Mouse (Mus musculus) embryonic fibroblast, embryonic 13.5 days (primary cell): Measurements from ENCODE around the gene Gm26897. TPM values are rescaled to one million over a fixed set of nuclear protein-coding genes. Genes with fewer than 3 reads are reported as not detected.

Source experiments
- H3K27ac ChIP-seq: 2 replicates; pipeline ENCODE4 v1.5.1; 2012; ENCODE audit warnings: low read length, control low read depth, inconsistent platforms; ENCODE audit not compliant: insufficient read depth
- H3K4me1 ChIP-seq: 2 replicates; pipeline ENCODE4 v1.6.1; 2011; ENCODE audit warnings: low read length; ENCODE audit not compliant: control insufficient read depth, insufficient read depth
- H3K4me3 ChIP-seq: 2 replicates; pipeline ENCODE4 v1.5.1; 2011; ENCODE audit warnings: mild to moderate bottlenecking, control low read depth, low read length; ENCODE audit not compliant: insufficient read depth
- CTCF ChIP-seq: IDR thresholded peaks from 2 replicates; pipeline ENCODE4 v1.5.1; 2011; ENCODE audit warnings: mild to moderate bottlenecking, control low read depth, low read length, moderate library complexity, borderline replicate concordance; ENCODE audit not compliant: insufficient read depth
- POLR2A ChIP-seq: IDR thresholded peaks from 2 replicates; pipeline ENCODE4 v1.6.1; 2011; ENCODE audit warnings: low read depth, mild to moderate bottlenecking, control low read depth, low read length, moderate library complexity
- polyA plus RNA-seq: library from polyadenylated mRNA; stranded (reverse); fragments of >200 nt; gene quantifications from 2 replicates; pipeline ENCODE4 v1.2.4, GENCODE M21; 2011; ENCODE audit warnings: low read depth; ENCODE audit not compliant: missing spikeins, insufficient read length

The Gm26897 gene
- polyA plus RNA-seq, 1 experiment = not detected

- TF ChIP-seq CTCF = no peak
- TF ChIP-seq POLR2A = no peak
- H3K4me1 ChIP-seq = no peaks in the 10 kb centered on the region
- no peak overlapping the region for H3K4me3 ChIP-seq
- no peak overlapping the region for H3K27ac ChIP-seq
Measured at GRCm38 (mm10) chr5:111720726-111721125, 13.0 kb upstream of the Gm26897 start.

- TF ChIP-seq POLR2A = no peak
- no peak for TF ChIP-seq CTCF
- no peaks in the 10 kb centered on the region for H3K4me1 ChIP-seq
- no peak overlapping the region; the same call in 1 of the 2 replicates for H3K27ac ChIP-seq
- no peak overlapping the region for H3K4me3 ChIP-seq
Measured at GRCm38 (mm10) chr5:111724713-111725112, 9.0 kb upstream of the Gm26897 start.

DNA sequence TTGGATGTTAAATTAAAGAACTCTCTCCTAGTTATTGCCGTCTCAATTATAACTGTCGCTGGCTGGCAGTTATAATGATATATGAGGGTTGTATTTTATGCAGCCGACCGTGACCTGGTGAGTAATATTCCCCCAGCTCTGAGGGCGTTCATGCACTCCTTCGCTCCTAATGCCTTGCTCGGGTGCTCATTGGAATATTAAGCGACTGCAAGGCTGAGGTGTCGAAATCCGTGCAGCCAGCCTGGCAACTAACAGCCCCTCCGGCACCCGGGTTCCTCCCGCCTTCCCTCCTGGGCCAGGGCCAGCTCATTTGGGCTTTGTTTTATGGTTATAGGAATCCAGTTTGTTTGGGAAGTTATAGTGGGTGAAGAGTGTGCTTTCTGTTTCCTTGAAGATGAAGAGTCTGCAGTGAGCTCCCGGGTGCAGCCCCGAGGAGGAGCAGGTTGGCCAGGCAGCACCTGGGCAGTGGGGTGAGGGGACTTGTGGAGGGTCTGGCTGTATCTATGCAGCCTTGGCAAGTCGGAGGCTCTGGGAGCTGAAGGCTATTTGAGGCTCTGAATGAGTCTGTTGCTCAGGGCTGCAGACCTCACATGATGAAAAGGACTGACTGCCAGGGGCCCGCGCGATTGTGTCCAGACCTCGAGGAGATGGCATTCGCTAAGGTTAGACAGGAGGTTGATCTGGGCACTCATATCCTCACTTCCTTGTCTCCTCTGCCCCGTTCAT lies 8.4 kb upstream of the Gm26897 start:
- no peaks in the 10 kb centered on the region for H3K4me1 ChIP-seq
- no peak for TF ChIP-seq CTCF
- no peak for TF ChIP-seq POLR2A
- H3K4me3 ChIP-seq = no peak overlapping the region
- H3K27ac ChIP-seq = no peak overlapping the region

DNA sequence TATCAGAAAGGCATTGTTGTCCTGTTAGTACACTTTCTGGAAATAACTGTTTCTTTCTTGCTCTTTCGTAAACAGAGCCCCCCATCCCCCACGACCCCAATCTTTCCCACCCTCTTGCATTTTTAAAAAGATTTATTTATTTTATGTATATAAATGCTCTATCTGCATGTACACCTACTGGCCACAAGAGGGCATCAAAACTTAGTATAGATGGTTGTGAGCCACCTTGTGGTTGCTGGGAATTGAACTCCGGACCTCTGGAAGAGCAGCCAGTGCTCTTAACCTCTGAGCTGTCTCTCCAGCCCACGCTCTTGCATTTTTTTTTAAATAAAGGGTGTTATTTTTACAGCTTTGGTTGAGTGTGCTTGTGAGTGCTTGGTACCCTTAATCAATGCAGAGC lies 5.3 kb upstream of the Gm26897 start:
- H3K27ac ChIP-seq = no peak overlapping the region
- H3K4me3 ChIP-seq = no peak overlapping the region
- TF ChIP-seq CTCF (no peak), POLR2A (no peak)
- peaks cover 2% of the 10 kb centered on the region; the same call in 1 of the 2 replicates for H3K4me1 ChIP-seq

GRCm38 (mm10) chr5:111730560-111731167 lies 3.1 kb upstream of the Gm26897 start:
- no peak overlapping the region for H3K4me3 ChIP-seq
- TF ChIP-seq CTCF (no peak), POLR2A (no peak)
- peaks cover 2% of the 10 kb centered on the region; the same call in 1 of the 2 replicates for H3K4me1 ChIP-seq
- H3K27ac ChIP-seq = no peak overlapping the region

GRCm38 (mm10) chr5:111732194-111732593 lies 1.5 kb upstream of the Gm26897 start:
- peaks cover 2% of the 10 kb centered on the region; the same call in 1 of the 2 replicates for H3K4me1 ChIP-seq
- H3K4me3 ChIP-seq = no peak overlapping the region
- no peak overlapping the region for H3K27ac ChIP-seq
- TF ChIP-seq POLR2A (no peak), CTCF (no peak)

DNA sequence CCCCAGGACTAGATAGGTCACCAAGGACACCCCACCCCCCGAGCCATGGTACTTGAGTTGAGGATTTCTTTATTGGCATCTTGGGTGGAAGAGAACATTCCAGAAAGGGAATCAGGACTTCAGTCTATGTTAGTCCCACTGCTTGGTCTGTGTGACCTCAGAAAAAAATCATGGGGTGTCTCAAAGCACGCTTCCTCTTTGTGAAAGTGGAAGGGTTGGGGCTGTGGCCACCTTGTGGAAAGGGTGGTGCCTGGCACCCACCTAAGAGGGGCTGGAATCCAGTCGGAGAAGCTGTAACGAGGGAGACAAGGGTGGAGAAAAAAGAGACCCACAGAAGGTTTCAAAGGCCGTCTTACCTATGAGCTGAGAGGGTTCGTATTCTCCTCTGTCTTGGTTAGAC lies 5.8 kb downstream of the Gm26897 start:
- no peaks in the 10 kb centered on the region for H3K4me1 ChIP-seq
- no peak overlapping the region for H3K27ac ChIP-seq
- TF ChIP-seq CTCF (no peak), POLR2A (no peak)
- H3K4me3 ChIP-seq = no peak overlapping the region

DNA sequence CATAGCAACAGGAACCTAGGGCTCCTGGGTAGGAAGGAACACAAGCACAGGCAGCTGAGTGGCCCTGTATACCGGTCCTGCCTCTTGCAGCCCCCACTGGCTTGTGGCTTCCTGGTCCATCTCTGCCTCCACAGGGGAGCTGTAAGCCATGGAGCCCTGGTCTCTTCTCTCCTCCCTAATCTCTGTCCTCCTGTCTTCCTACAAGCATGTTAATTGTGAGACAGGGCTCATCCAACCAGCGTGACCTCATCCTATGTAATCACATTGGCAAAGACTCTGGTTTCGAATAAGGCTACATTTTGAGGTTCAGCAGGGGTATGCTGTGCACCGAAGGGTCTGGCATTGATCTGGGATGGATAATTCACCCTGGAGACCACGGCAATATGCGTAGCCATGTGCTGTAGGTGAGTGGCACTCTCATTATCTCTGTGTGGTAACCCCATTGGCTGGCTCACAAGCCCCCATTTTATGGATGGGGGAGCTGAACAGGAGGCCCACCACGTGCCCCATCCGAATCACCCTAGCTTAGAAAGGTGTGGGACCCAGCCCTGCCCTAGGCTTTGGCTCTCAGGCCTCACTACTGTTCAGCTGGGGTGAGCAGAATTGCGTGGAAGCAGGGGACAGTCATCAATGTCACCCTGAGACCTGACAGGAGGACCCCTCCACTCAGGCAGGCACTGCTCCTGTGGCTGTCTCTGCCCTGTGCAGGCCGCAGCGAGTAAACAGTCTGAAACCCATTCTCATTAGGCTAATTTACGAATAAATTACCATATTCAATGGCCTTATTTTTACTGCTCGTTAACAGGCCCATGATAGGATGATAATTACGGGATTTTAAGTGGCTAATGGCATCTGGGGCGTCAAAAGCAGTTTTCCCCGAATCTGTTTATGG lies 6.9 kb downstream of the Gm26897 start:
- Histone ChIP-seq H3K4me1 (no peaks in the 10 kb centered on the region), H3K27ac (no peak overlapping the region), H3K4me3 (no peak overlapping the region)
- TF ChIP-seq CTCF (no peak), POLR2A (no peak)

DNA sequence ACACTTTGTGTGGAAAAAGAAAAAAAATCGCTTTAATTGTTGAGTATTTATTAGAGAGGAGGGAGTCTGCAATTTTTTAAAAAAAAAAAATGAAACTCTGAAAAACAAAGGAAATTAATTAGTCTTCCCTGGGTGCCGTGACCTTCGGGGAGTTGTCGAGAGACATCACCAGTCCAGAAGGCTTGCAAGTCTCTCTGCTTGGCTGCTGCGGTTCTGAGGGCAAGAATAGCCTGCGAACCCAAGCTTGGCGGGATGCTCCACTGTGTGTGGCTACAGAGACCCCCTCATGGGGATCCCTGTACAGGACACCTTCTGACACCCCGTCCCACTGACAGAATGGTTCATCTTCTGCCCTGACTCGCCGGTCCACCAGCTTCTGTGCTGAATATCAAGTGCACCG lies 7.6 kb downstream of the Gm26897 start:
- Histone ChIP-seq H3K27ac (no peak overlapping the region), H3K4me3 (no peak overlapping the region), H3K4me1 (no peaks in the 10 kb centered on the region)
- no peak for TF ChIP-seq CTCF
- TF ChIP-seq POLR2A = no peak

GRCm38 (mm10) chr5:111742290-111742898 lies 8.7 kb downstream of the Gm26897 start:
- TF ChIP-seq POLR2A (no peak), CTCF (no peak)
- no peak overlapping the region for H3K27ac ChIP-seq
- no peak overlapping the region for H3K4me3 ChIP-seq
- no peaks in the 10 kb centered on the region for H3K4me1 ChIP-seq
